Mouse (Mus musculus) spleen, adult 2 months (tissue): ENCODE results near the gene Zbtb2.

ENCODE experiments used
- CTCF ChIP-seq: fragments of 200-500 bp; IDR thresholded peaks from 2 replicates; pipeline ENCODE4 v1.5.1; 2011; ENCODE audit warnings: mild to moderate bottlenecking, inconsistent platforms; ENCODE audit not compliant: insufficient read depth, insufficient read length, insufficient replicate concordance; ENCODE audit errors: extremely low read depth
- POLR2A ChIP-seq: fragments of 200-500 bp; IDR thresholded peaks from 2 replicates; pipeline ENCODE4 v1.6.1; 2011; ENCODE audit warnings: low read depth, low read length, inconsistent platforms

- no peak for TF ChIP-seq CTCF
- TF ChIP-seq POLR2A: no peak
Observed at GRCm38 (mm10) chr10:4388384-4388745, 457 bp upstream of the Zbtb2 start.
